Mouse (Mus musculus): ENCODE measurements at regions not wholly inside any gene's neighbourhood (a gene's known extent, or its start where the extent isn't known, plus 50 kb on each side); places are given as distances from the start of the nearest gene placed in this dataset.

DNA sequence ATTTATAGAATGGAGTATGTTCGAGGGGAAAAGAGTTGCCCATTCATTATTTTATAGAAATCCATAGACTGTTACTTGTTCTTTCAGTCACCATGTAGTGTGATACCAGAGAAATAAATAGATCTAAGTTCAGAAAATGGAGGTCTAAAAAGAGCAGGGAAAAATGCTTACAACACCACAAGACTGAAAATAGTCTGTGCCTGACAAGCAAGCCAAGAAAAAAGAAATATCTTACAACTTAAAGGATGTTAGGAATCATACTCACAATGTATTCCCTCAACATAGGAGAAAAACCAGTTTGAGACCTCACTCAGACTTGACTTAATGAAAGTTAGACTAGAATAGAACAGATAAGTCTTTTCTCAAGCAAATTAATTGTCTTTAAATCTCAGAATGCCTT lies 1486.6 kb upstream of the Sel1l start:
- TF ChIP-seq CTCF (IDR thresholded peaks at IDR 0.05; ENCODE audit: low read depth) = no peak
- TF ChIP-seq EP300 (optimal IDR thresholded peaks at IDR 0.05) = no peak
